Mouse (Mus musculus): ENCODE results near the gene Gm17655. TPM values are rescaled to one million over a fixed set of nuclear protein-coding genes. Genes with fewer than 3 reads are reported as not detected.
A peak's percentile ranks its signal among the peaks of the same experiment; 100 is the strongest.
"Not testable (repeated sequence)": the region's sequence is repeated elsewhere in the genome, so short reads cannot be mapped to it uniquely, and the experiment has no call there.

Gene Gm17655
- polyA plus RNA-seq (2016; fragmentation: Nextera tagmentation; extraction: Ambion mirVana), result 5.6 and 7.0 TPM in 2 replicates

GRCm38 (mm10) chr5:110072413-110072812 is at the start of gene Gm17655:
TSS of gene Gm17655 (minus strand) at chr5:110072513.
- DNase-seq (ENCODE audit: low spot score); H3K27me3 ChIP-seq (ENCODE audit: low read depth, poor library complexity, severe bottlenecking); H3K4me1 ChIP-seq; H3K36me3 ChIP-seq; H3K9me3 ChIP-seq (replicated peaks); H3K27ac ChIP-seq; H3K4me3 ChIP-seq: not testable (repeated sequence)
- WGBS, result 90% methylated on average over 2 of the region's 2 CpGs

- peak within 1 kb of the TSS; percentile 61 for H3K4me3 ChIP-seq
- H3K27me3 ChIP-seq (ENCODE audit: low read depth, poor library complexity, severe bottlenecking), result no peaks in the 10 kb centered on the region
- peaks cover 46% of the 10 kb centered on the region for H3K36me3 ChIP-seq
- no peaks in the 10 kb centered on the region for H3K9me3 ChIP-seq (replicated peaks)
- peak; percentile 92 for DNase-seq (ENCODE audit: low spot score)
- peak within 1 kb of the TSS; percentile 77 for H3K27ac ChIP-seq
- H3K4me1 ChIP-seq, result peaks cover 20% of the 10 kb centered on the region
- under 1% methylated on average over 12 of the region's 12 CpGs for WGBS
Observed at GRCm38 (mm10) chr5:110109991-110110441, 37.7 kb upstream of the Gm17655 start, which contains the start of gene Zfp605. TSS of gene Zfp605 (plus strand) at chr5:110110092.

GRCm38 (mm10) chr5:110108305-110108628 is 36.0 kb upstream of the Gm17655 start:
- Histone ChIP-seq H3K27me3 (ENCODE audit: low read depth, poor library complexity, severe bottlenecking) (no peaks in the 10 kb centered on the region), H3K4me1 (peaks cover 20% of the 10 kb centered on the region), H3K9me3 (replicated peaks) (no peaks in the 10 kb centered on the region), H3K27ac (peak overlapping the region; percentile 98), H3K36me3 (peaks cover 51% of the 10 kb centered on the region), H3K4me3 (peak overlapping the region; percentile 93)
- DNase-seq (ENCODE audit: low spot score), result no peak
- WGBS, result 1% methylated on average over 7 of the region's 7 CpGs

- Histone ChIP-seq H3K9me3 (replicated peaks) (no peaks in the 10 kb centered on the region), H3K27ac (peak within 1 kb of the TSS; percentile 98), H3K4me1 (peaks cover 20% of the 10 kb centered on the region), H3K27me3 (ENCODE audit: low read depth, poor library complexity, severe bottlenecking) (no peaks in the 10 kb centered on the region), H3K4me3 (peak within 1 kb of the TSS; percentile 93), H3K36me3 (peaks cover 51% of the 10 kb centered on the region)
- DNase-seq (ENCODE audit: low spot score), result peak; percentile 96
- WGBS, result under 1% methylated on average over 71 of the region's 71 CpGs
Observed at GRCm38 (mm10) chr5:110107581-110108304, 35.4 kb upstream of the Gm17655 start, which contains the start of gene Gtpbp6. TSS of gene Gtpbp6 (minus strand) at chr5:110108197.

GRCm38 (mm10) chr5:110106901-110107564 is 34.7 kb upstream of the Gm17655 start:
- no peak for DNase-seq (ENCODE audit: low spot score)
- WGBS, result 16% methylated on average over 41 of the region's 41 CpGs

GRCm38 (mm10) chr5:110106140-110106871 is 34.0 kb upstream of the Gm17655 start:
- WGBS, result 94% methylated on average over 26 of the region's 26 CpGs
- Histone ChIP-seq H3K27ac (peak overlapping the region; percentile 98; the same call in 1 of the 2 replicates), H3K4me3 (peak overlapping the region; percentile 93), H3K9me3 (replicated peaks) (no peaks in the 10 kb centered on the region), H3K27me3 (ENCODE audit: low read depth, poor library complexity, severe bottlenecking) (peaks cover 7% of the 10 kb centered on the region), H3K36me3 (peaks cover 49% of the 10 kb centered on the region), H3K4me1 (peaks cover 29% of the 10 kb centered on the region)
- no peak for DNase-seq (ENCODE audit: low spot score)

More at GRCm38 (mm10) chr5:110106901-110107564, 34.7 kb upstream of the Gm17655 start:
- Histone ChIP-seq H3K9me3 (replicated peaks) (no peaks in the 10 kb centered on the region), H3K27ac (peak overlapping the region; percentile 98), H3K36me3 (peaks cover 53% of the 10 kb centered on the region), H3K27me3 (ENCODE audit: low read depth, poor library complexity, severe bottlenecking) (no peaks in the 10 kb centered on the region), H3K4me3 (peak overlapping the region; percentile 93), H3K4me1 (peaks cover 22% of the 10 kb centered on the region)

GRCm38 (mm10) chr5:110104616-110105380 is 32.5 kb upstream of the Gm17655 start:
- H3K4me3 ChIP-seq, result no peak overlapping the region
- 95% methylated on average over 36 of the region's 36 CpGs for WGBS
- H3K4me1 ChIP-seq, result peaks cover 37% of the 10 kb centered on the region
- H3K9me3 ChIP-seq (replicated peaks), result no peaks in the 10 kb centered on the region
- no peak for DNase-seq (ENCODE audit: low spot score)
- H3K27ac ChIP-seq, result no peak overlapping the region
- H3K27me3 ChIP-seq (ENCODE audit: low read depth, poor library complexity, severe bottlenecking), result peaks cover 21% of the 10 kb centered on the region
- H3K36me3 ChIP-seq, result peaks cover 49% of the 10 kb centered on the region

GRCm38 (mm10) chr5:110103901-110104615 is 31.7 kb upstream of the Gm17655 start:
- Histone ChIP-seq H3K4me1 (peaks cover 45% of the 10 kb centered on the region), H3K9me3 (replicated peaks) (no peaks in the 10 kb centered on the region), H3K27me3 (ENCODE audit: low read depth, poor library complexity, severe bottlenecking) (peaks cover 21% of the 10 kb centered on the region), H3K27ac (no peak overlapping the region), H3K4me3 (no peak overlapping the region), H3K36me3 (peaks cover 49% of the 10 kb centered on the region)
- WGBS, result 96% methylated on average over 27 of the region's 27 CpGs
- no peak for DNase-seq (ENCODE audit: low spot score)

- WGBS, result 93% methylated on average over 19 of the region's 19 CpGs
- Histone ChIP-seq H3K27me3 (ENCODE audit: low read depth, poor library complexity, severe bottlenecking) (peaks cover 21% of the 10 kb centered on the region), H3K27ac (no peak overlapping the region), H3K36me3 (peaks cover 49% of the 10 kb centered on the region), H3K4me3 (no peak overlapping the region), H3K9me3 (replicated peaks) (no peaks in the 10 kb centered on the region), H3K4me1 (peaks cover 46% of the 10 kb centered on the region)
- no peak for DNase-seq (ENCODE audit: low spot score)
Observed at GRCm38 (mm10) chr5:110102853-110103625, 30.7 kb upstream of the Gm17655 start.

GRCm38 (mm10) chr5:110102429-110102828 is 30.1 kb upstream of the Gm17655 start:
- Histone ChIP-seq H3K27me3 (ENCODE audit: low read depth, poor library complexity, severe bottlenecking) (peaks cover 21% of the 10 kb centered on the region), H3K4me1 (peaks cover 46% of the 10 kb centered on the region), H3K9me3 (replicated peaks) (no peaks in the 10 kb centered on the region), H3K27ac (no peak overlapping the region), H3K4me3 (no peak overlapping the region), H3K36me3 (peaks cover 49% of the 10 kb centered on the region)
- 90% methylated on average over 13 of the region's 13 CpGs for WGBS
- DNase-seq (ENCODE audit: low spot score), result no peak

GRCm38 (mm10) chr5:110101716-110102347 is 29.5 kb upstream of the Gm17655 start:
- WGBS, result 17% methylated on average over 34 of the region's 34 CpGs
- peaks cover 41% of the 10 kb centered on the region for H3K4me1 ChIP-seq
- DNase-seq (ENCODE audit: low spot score), result peak; percentile 65

More at GRCm38 (mm10) chr5:110101716-110102347, 29.5 kb upstream of the Gm17655 start:
- Histone ChIP-seq H3K27me3 (ENCODE audit: low read depth, poor library complexity, severe bottlenecking) (peaks cover 21% of the 10 kb centered on the region), H3K27ac (no peak overlapping the region), H3K4me3 (peak overlapping the region; percentile 48), H3K9me3 (replicated peaks) (no peaks in the 10 kb centered on the region), H3K36me3 (peaks cover 48% of the 10 kb centered on the region)
